Mouse (Mus musculus): ENCODE data around the gene Gm13278. TPM values are rescaled to one million over a fixed set of nuclear protein-coding genes. Genes with fewer than 3 reads are reported as not detected.
A peak's percentile ranks its signal among the peaks of the same experiment; 100 is the strongest.
"Not testable (repeated sequence)": the region's sequence is repeated elsewhere in the genome, so short reads cannot be mapped to it uniquely, and the experiment has no call there.

Gene Gm13278
- polyA plus RNA-seq, 1 experiment from 2014 or later, result not detected

DNA sequence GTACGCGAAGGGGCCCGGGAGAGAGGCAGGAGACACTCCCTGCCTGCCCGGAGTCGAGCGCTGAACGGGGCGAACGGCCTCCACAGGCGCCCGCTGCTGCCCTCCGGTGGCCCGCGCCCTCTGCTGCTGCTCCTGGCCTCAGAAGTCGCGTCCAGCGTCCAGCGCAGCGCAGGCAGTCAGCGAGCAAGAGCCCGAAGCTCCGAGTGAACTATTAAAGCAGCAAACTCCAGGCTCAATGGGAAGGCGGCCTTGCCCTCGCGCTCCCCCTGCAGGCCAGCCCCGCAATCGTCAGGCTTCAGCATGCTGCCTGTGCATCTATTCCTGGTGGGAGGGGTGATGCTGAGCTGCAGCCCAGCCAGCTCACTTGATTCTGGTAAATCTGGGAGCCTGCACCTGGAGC is 5.9 kb upstream of the Gm13278 start, which contains the start of gene Gm13276:
TSS of gene Gm13276 (plus strand) at position 301 of the 400 bp plus-strand sequence.
- not testable (repeated sequence) for ATAC-seq; H3K27me3 ChIP-seq (replicated peaks; ENCODE audit: control insufficient read depth, insufficient read depth, low read length); H3K36me3 ChIP-seq (ENCODE audit: control insufficient read depth, insufficient read depth); H3K9ac ChIP-seq (replicated peaks; ENCODE audit: low read depth, low read length); H3K4me2 ChIP-seq (ENCODE audit: low read length); H3K27ac ChIP-seq (ENCODE audit: low read length); H3K4me3 ChIP-seq (replicated peaks; ENCODE audit: low read length); H3K9me3 ChIP-seq (ENCODE audit: control insufficient read depth, low read length); H3K4me1 ChIP-seq (replicated peaks; ENCODE audit: control insufficient read depth, insufficient read depth, low read length)
- WGBS, result no CpG with 5 or more reads among the region's 27 CpGs

DNA sequence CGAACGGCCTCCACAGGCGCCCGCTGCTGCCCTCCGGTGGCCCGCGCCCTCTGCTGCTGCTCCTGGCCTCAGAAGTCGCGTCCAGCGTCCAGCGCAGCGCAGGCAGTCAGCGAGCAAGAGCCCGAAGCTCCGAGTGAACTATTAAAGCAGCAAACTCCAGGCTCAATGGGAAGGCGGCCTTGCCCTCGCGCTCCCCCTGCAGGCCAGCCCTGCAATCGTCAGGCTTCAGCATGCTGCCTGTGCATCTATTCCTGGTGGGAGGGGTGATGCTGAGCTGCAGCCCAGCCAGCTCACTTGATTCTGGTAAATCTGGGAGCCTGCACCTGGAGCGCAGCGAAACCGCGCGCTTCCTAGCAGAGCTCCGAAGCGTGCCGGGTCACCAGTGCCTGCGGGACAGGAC is 2.9 kb upstream of the Gm13278 start, which contains the start of gene Gm13277:
TSS of gene Gm13277 (plus strand) at position 231 of the 400 bp plus-strand sequence.
- H3K4me2 ChIP-seq (ENCODE audit: low read length); ATAC-seq; H3K9ac ChIP-seq (replicated peaks; ENCODE audit: low read depth, low read length); H3K27ac ChIP-seq (ENCODE audit: low read length); H3K27me3 ChIP-seq (replicated peaks; ENCODE audit: control insufficient read depth, insufficient read depth, low read length); H3K4me1 ChIP-seq (replicated peaks; ENCODE audit: control insufficient read depth, insufficient read depth, low read length); H3K36me3 ChIP-seq (ENCODE audit: control insufficient read depth, insufficient read depth); H3K9me3 ChIP-seq (ENCODE audit: control insufficient read depth, low read length); H3K4me3 ChIP-seq (replicated peaks; ENCODE audit: low read length): not testable (repeated sequence)
- 0% methylated on average over 1 of the region's 28 CpGs for WGBS

DNA sequence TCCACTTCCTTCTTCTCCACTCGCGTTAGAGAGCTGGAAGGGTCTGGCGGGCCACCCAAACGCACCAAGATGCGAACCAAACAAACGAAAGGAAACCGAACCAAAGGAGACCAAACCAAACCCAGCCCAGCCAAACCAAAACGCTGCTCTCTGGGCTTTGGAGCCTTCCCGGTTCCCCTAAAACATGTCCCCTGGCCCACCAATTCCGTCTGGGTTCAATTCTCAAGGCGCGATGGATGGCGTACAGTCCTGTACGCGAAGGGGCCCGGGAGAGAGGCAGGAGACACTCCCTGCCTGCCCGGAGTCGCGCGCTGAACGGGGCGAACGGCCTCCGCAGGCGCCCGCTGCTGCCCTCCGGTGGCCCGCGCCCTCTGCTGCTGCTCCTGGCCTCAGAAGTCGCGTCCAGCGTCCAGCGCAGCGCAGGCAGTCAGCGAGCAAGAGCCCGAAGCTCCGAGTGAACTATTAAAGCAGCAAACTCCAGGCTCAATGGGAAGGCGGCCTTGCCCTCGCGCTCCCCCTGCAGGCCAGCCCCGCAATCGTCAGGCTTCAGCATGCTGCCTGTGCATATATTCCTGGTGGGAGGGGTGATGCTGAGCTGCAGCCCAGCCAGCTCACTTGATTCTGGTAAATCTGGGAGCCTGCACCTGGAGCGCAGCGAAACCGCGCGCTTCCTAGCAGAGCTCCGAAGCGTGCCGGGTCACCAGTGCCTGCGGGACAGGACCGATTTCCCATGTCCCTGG is 2.8 kb downstream of the Gm13278 start, which contains the start of gene Gm13275:
TSS of gene Gm13275 (plus strand) at position 552 of the 740 bp plus-strand sequence.
- not testable (repeated sequence) for H3K27ac ChIP-seq (ENCODE audit: low read length); ATAC-seq; H3K9ac ChIP-seq (replicated peaks; ENCODE audit: low read depth, low read length); H3K4me3 ChIP-seq (replicated peaks; ENCODE audit: low read length); H3K36me3 ChIP-seq (ENCODE audit: control insufficient read depth, insufficient read depth); H3K9me3 ChIP-seq (ENCODE audit: control insufficient read depth, low read length); H3K4me2 ChIP-seq (ENCODE audit: low read length); H3K4me1 ChIP-seq (replicated peaks; ENCODE audit: control insufficient read depth, insufficient read depth, low read length); H3K27me3 ChIP-seq (replicated peaks; ENCODE audit: control insufficient read depth, insufficient read depth, low read length)
- 0% methylated on average over 6 of the region's 52 CpGs for WGBS

DNA sequence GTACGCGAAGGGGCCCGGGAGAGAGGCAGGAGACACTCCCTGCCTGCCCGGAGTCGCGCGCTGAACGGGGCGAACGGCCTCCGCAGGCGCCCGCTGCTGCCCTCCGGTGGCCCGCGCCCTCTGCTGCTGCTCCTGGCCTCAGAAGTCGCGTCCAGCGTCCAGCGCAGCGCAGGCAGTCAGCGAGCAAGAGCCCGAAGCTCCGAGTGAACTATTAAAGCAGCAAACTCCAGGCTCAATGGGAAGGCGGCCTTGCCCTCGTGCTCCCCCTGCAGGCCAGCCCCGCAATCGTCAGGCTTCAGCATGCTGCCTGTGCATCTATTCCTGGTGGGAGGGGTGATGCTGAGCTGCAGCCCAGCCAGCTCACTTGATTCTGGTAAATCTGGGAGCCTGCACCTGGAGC is 5.7 kb downstream of the Gm13278 start, which contains the start of gene Gm13279:
TSS of gene Gm13279 (plus strand) at position 301 of the 400 bp plus-strand sequence.
- not testable (repeated sequence) for ATAC-seq; H3K9ac ChIP-seq (replicated peaks; ENCODE audit: low read depth, low read length); H3K4me3 ChIP-seq (replicated peaks; ENCODE audit: low read length); H3K27ac ChIP-seq (ENCODE audit: low read length); H3K9me3 ChIP-seq (ENCODE audit: control insufficient read depth, low read length); H3K4me2 ChIP-seq (ENCODE audit: low read length); H3K36me3 ChIP-seq (ENCODE audit: control insufficient read depth, insufficient read depth); H3K27me3 ChIP-seq (replicated peaks; ENCODE audit: control insufficient read depth, insufficient read depth, low read length); H3K4me1 ChIP-seq (replicated peaks; ENCODE audit: control insufficient read depth, insufficient read depth, low read length)
- WGBS, result no CpG with 5 or more reads among the region's 28 CpGs

DNA sequence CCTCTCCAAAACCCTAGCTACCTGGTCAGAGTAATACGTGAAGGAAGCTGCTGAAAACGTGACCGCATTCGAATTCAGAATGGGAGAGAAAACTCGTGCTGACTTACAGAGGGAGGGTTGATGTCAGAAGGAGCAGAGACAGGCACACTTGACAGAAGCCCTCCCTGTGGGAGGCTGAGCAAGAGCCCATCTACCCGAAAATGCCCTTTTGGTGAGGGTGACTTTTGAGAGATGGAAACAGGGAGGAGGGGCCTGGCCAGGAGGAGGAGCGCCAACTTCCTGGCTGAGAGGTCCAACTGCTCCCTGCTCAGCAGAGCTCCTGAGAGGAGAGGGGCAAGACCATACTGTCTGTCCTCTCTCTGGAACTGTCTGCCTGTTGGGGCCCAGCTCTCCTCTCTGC is 8.0 kb downstream of the Gm13278 start, which contains the start of gene Gm13285:
TSS of gene Gm13285 (plus strand) at position 301 of the 400 bp plus-strand sequence.
- 33% methylated on average over 1 of the region's 7 CpGs for WGBS
- H3K4me1 ChIP-seq (replicated peaks; ENCODE audit: control insufficient read depth, insufficient read depth, low read length); H3K9me3 ChIP-seq (ENCODE audit: control insufficient read depth, low read length); H3K27me3 ChIP-seq (replicated peaks; ENCODE audit: control insufficient read depth, insufficient read depth, low read length); H3K4me3 ChIP-seq (replicated peaks; ENCODE audit: low read length); H3K9ac ChIP-seq (replicated peaks; ENCODE audit: low read depth, low read length); ATAC-seq; H3K36me3 ChIP-seq (ENCODE audit: control insufficient read depth, insufficient read depth); H3K4me2 ChIP-seq (ENCODE audit: low read length); H3K27ac ChIP-seq (ENCODE audit: low read length): not testable (repeated sequence)

DNA sequence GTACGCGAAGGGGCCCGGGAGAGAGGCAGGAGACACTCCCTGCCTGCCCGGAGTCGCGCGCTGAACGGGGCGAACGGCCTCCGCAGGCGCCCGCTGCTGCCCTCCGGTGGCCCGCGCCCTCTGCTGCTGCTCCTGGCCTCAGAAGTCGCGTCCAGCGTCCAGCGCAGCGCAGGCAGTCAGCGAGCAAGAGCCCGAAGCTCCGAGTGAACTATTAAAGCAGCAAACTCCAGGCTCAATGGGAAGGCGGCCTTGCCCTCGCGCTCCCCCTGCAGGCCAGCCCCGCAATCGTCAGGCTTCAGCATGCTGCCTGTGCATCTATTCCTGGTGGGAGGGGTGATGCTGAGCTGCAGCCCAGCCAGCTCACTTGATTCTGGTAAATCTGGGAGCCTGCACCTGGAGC is 11.6 kb downstream of the Gm13278 start, which contains the start of gene Gm13287:
TSS of gene Gm13287 (plus strand) at position 301 of the 400 bp plus-strand sequence.
- not testable (repeated sequence) for H3K4me1 ChIP-seq (replicated peaks; ENCODE audit: control insufficient read depth, insufficient read depth, low read length); H3K4me3 ChIP-seq (replicated peaks; ENCODE audit: low read length); H3K9ac ChIP-seq (replicated peaks; ENCODE audit: low read depth, low read length); H3K9me3 ChIP-seq (ENCODE audit: control insufficient read depth, low read length); H3K27ac ChIP-seq (ENCODE audit: low read length); H3K4me2 ChIP-seq (ENCODE audit: low read length); H3K36me3 ChIP-seq (ENCODE audit: control insufficient read depth, insufficient read depth); ATAC-seq; H3K27me3 ChIP-seq (replicated peaks; ENCODE audit: control insufficient read depth, insufficient read depth, low read length)
- WGBS, result no CpG with 5 or more reads among the region's 29 CpGs

DNA sequence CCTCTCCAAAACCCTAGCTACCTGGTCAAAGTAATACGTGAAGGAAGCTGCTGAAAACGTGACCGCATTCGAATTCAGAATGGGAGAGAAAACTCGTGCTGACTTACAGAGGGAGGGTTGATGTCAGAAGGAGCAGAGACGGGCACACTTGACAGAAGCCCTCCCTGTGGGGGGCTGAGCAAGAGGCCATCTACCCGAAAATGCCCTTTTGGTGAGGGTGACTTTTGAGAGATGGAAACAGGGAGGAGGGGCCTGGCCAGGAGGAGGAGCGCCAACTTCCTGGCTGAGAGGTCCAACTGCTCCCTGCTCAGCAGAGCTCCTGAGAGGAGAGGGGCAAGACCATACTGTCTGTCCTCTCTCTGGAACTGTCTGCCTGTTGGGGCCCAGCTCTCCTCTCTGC is 13.9 kb downstream of the Gm13278 start, which contains the start of gene Gm13288:
TSS of gene Gm13288 (plus strand) at position 301 of the 400 bp plus-strand sequence.
- H3K27me3 ChIP-seq (replicated peaks; ENCODE audit: control insufficient read depth, insufficient read depth, low read length); H3K9ac ChIP-seq (replicated peaks; ENCODE audit: low read depth, low read length); ATAC-seq; H3K27ac ChIP-seq (ENCODE audit: low read length); H3K9me3 ChIP-seq (ENCODE audit: control insufficient read depth, low read length); H3K4me1 ChIP-seq (replicated peaks; ENCODE audit: control insufficient read depth, insufficient read depth, low read length); H3K36me3 ChIP-seq (ENCODE audit: control insufficient read depth, insufficient read depth): not testable (repeated sequence)
- Histone ChIP-seq H3K4me3 (replicated peaks; ENCODE audit: low read length) (0 out of 2 replicates have a peak within 1 kb of the TSS, but pooled peaks have one; percentile 20), H3K4me2 (ENCODE audit: low read length) (peak within 1 kb of the TSS; percentile 31; the same call in 1 of the 2 replicates)
- no CpG with 5 or more reads among the region's 8 CpGs for WGBS

DNA sequence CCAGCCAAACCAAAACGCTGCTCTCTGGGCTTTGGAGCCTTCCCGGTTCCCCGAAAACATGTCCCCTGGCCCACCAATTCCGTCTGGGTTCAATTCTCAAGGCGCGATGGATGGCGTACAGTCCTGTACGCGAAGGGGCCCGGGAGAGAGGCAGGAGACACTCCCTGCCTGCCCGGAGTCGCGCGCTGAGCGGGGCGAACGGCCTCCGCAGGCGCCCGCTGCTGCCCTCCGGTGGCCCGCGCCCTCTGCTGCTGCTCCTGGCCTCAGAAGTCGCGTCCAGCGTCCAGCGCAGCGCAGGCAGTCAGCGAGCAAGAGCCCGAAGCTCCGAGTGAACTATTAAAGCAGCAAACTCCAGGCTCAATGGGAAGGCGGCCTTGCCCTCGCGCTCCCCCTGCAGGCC is 14.4 kb downstream of the Gm13278 start:
- H3K4me3 ChIP-seq (replicated peaks; ENCODE audit: low read length), result 0 out of 2 replicates have a peak overlapping the region, but pooled peaks have one; percentile 20
- H3K9me3 ChIP-seq (ENCODE audit: control insufficient read depth, low read length); H3K27me3 ChIP-seq (replicated peaks; ENCODE audit: control insufficient read depth, insufficient read depth, low read length); ATAC-seq; H3K4me1 ChIP-seq (replicated peaks; ENCODE audit: control insufficient read depth, insufficient read depth, low read length); H3K9ac ChIP-seq (replicated peaks; ENCODE audit: low read depth, low read length); H3K27ac ChIP-seq (ENCODE audit: low read length); H3K36me3 ChIP-seq (ENCODE audit: control insufficient read depth, insufficient read depth): not testable (repeated sequence)
- WGBS, result 0% methylated on average over 12 of the region's 34 CpGs
- H3K4me2 ChIP-seq (ENCODE audit: low read length), result peak overlapping the region; percentile 31; the same call in 1 of the 2 replicates

DNA sequence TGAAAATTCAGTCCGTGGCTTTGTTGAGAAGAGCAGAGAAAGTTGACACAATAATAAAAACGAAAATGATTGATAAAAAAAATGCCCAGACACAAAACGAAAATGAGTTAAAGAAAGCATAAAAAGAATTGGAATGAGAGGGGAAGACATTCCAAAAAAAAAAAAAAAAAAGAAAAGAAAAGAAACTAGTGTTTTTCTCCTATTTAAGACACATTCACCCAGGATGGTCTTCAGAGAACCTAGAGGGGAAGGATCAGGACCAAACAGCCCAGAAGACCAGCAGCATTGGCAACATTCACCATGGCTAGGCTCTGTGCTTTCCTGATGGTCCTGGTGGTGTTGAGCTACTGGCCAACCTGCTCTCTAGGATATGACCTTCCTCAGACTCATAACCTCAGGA is 24.6 kb downstream of the Gm13278 start, which contains the start of gene Ifna7:
TSS of gene Ifna7 (plus strand) at position 301 of the 400 bp plus-strand sequence.
- Histone ChIP-seq H3K27ac (ENCODE audit: low read length) (no peak within 1 kb of the TSS), H3K4me2 (ENCODE audit: low read length) (no peak within 1 kb of the TSS), H3K9ac (replicated peaks; ENCODE audit: low read depth, low read length) (no peak within 1 kb of the TSS), H3K9me3 (ENCODE audit: control insufficient read depth, low read length) (no peaks in the 10 kb centered on the region), H3K4me3 (replicated peaks; ENCODE audit: low read length) (no peak within 1 kb of the TSS), H3K36me3 (ENCODE audit: control insufficient read depth, insufficient read depth) (no peaks in the 10 kb centered on the region), H3K4me1 (replicated peaks; ENCODE audit: control insufficient read depth, insufficient read depth, low read length) (no peaks in the 10 kb centered on the region), H3K27me3 (replicated peaks; ENCODE audit: control insufficient read depth, insufficient read depth, low read length) (no peaks in the 10 kb centered on the region)
- no peak for ATAC-seq
- WGBS, result 73% methylated on average over 3 of the region's 3 CpGs
